Mouse (Mus musculus) hindbrain, embryonic 11.5 days (tissue): ENCODE results near the gene Lpp. TPM values are rescaled to one million over a fixed set of nuclear protein-coding genes. Genes with fewer than 3 reads are reported as not detected.
A peak's percentile ranks its signal among the peaks of the same experiment; 100 is the strongest.

Experiments
- ATAC-seq: fragments of 200-750 bp; cut with Nextera tagmentation; 2 replicates; pipeline ENCODE4 v1.8.0; 2017; ENCODE audit warnings: mild to moderate bottlenecking, moderate TSS enrichment, moderate library complexity; ENCODE audit not compliant: low FRiP score
- DNase-seq: peaks from one replicate; pipeline ENCODE4 v3.0.0-alpha.2; 2015; ENCODE audit warnings: low spot score
- H3K27ac ChIP-seq: fragments of 300-500 bp; sonication (generic); 2 replicates; pipeline ENCODE4 v1.5.1; 2014; ENCODE audit warnings: mild to moderate bottlenecking, low read depth, low read length
- H3K27me3 ChIP-seq: fragments of 300-500 bp; sonication (generic); 2 replicates; pipeline ENCODE4 v1.6.1; 2014; ENCODE audit warnings: mild to moderate bottlenecking, low read length, moderate library complexity, mixed read lengths; ENCODE audit not compliant: control insufficient read depth, insufficient read depth
- H3K36me3 ChIP-seq: fragments of 300-500 bp; sonication (generic); 2 replicates; pipeline ENCODE4 v1.6.1; 2014; ENCODE audit warnings: mild to moderate bottlenecking, low read length, moderate library complexity, mixed read lengths; ENCODE audit not compliant: control insufficient read depth, insufficient read depth
- H3K4me1 ChIP-seq: fragments of 300-500 bp; sonication (generic); replicated peaks from 2 replicates; pipeline ENCODE4 v1.6.1; 2014; ENCODE audit warnings: low read length, mixed read lengths; ENCODE audit not compliant: control insufficient read depth, insufficient read depth
- H3K4me2 ChIP-seq: fragments of 300-500 bp; sonication (generic); replicated peaks from 2 replicates; pipeline ENCODE4 v1.6.1; 2014; ENCODE audit warnings: mild to moderate bottlenecking, low read depth, low read length
- H3K4me3 ChIP-seq: fragments of 300-500 bp; sonication (generic); 2 replicates; pipeline ENCODE4 v1.5.1; 2014; ENCODE audit warnings: low read depth, low read length
- H3K9ac ChIP-seq: fragments of 300-500 bp; sonication (generic); 2 replicates; pipeline ENCODE4 v1.6.1; 2014; ENCODE audit warnings: low read depth, low read length
- H3K9me3 ChIP-seq: fragments of 300-500 bp; sonication (generic); 2 replicates; pipeline ENCODE4 v1.6.1; 2016; ENCODE audit warnings: low read length; ENCODE audit not compliant: control insufficient read depth
- WGBS: fragments of 180-500 bp; shearing (Covaris S2); extraction: QIAGEN DNeasy Blood & Tissue Kit; methylation state at CpG from one replicate; pipeline ENCODE4 v1.1.7; 2014; 5-methylcytosine and 5-hydroxymethylcytosine counted together
- polyA plus RNA-seq: library from polyadenylated mRNA; unstranded; fragments of >200 nt; fragmentation: Nextera tagmentation; extraction: Ambion mirVana; gene quantifications from 2 replicates; pipeline ENCODE4 v1.2.1, GENCODE M21; 2014

Gene Lpp
- polyA plus RNA-seq, 1 experiment from 2014 or later: 25.1 TPM

DNA sequence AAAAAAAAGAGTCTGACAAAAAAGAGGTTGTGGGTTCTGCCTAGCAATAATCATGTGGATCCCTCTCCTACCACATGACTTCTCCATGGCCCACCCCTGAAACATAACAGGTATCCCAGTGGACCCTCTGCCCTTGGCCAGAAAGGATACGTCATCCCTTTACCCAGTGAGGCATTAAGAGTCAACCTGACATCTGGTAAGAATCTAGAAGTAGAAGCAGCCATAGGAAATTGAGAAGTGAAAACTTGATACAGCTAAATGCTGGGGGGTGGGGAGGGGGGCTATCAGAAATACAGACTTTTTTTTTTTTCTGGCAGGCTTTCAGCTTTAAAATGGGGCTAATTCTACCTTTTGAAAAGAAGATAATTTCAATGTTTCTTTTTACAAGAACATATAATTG lies 445.7 kb downstream of the Lpp start:
- no peaks in the 10 kb centered on the region for H3K27me3 ChIP-seq
- no peak for DNase-seq
- WGBS: 82% methylated on average over 1 of the region's 1 CpGs

DNA sequence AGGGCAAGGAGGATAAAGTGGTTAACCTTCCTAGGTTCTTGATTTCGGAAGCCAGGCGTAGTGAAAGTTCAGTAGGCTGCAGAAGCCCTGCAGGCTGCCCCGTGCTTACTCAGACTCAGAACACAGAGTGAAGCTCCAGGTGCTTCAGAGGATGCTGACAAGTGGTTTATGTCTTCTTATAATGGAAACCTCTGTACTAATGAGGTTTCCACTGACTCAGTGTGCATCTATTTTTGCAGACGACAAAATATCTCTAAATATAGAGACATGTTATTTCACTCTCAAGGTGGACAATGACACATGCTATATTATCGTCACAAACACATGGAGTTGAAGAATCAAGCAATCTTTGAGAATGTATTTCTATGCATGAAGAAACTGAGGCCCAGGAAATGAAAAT lies 446.8 kb downstream of the Lpp start:
- no peaks in the 10 kb centered on the region for H3K9me3 ChIP-seq
- no peaks in the 10 kb centered on the region for H3K36me3 ChIP-seq
- no peaks in the 10 kb centered on the region for H3K4me1 ChIP-seq
- ATAC-seq: no peak
- no peak overlapping the region for H3K4me2 ChIP-seq
- H3K9ac ChIP-seq: no peak overlapping the region
- H3K4me3 ChIP-seq: no peak overlapping the region
- no peak overlapping the region for H3K27ac ChIP-seq
- no peak for DNase-seq
- WGBS: 91% methylated on average over 5 of the region's 5 CpGs
- H3K27me3 ChIP-seq: no peaks in the 10 kb centered on the region

More for the DNA sequence above, 445.7 kb downstream of the Lpp start:
- Histone ChIP-seq H3K4me3 (no peak overlapping the region), H3K36me3 (no peaks in the 10 kb centered on the region), H3K9me3 (no peaks in the 10 kb centered on the region), H3K4me1 (no peaks in the 10 kb centered on the region), H3K9ac (no peak overlapping the region), H3K27ac (no peak overlapping the region), H3K4me2 (no peak overlapping the region)
- no peak for ATAC-seq

DNA sequence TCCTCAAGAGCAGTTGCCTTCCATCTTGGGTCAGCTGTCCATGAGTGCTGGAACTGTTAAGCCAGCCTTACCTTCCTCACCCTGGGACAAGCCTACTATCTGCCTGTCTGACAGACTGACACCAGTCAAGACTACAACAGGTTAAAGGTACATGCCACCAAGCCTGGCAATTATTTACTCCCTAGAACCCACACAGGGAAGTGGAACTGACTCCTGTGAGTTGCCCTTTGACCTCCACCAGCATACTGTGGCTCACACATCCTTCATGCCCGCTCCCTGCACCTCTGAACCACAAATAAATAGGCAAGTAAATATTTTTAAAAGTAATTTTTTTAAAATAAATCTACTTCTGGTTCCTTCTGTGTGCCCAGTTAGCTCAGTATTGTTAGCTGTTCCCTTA lies 452.8 kb downstream of the Lpp start:
- DNase-seq: no peak
- Histone ChIP-seq H3K27ac (no peak overlapping the region), H3K4me3 (no peak overlapping the region), H3K27me3 (no peaks in the 10 kb centered on the region), H3K9ac (no peak overlapping the region), H3K36me3 (no peaks in the 10 kb centered on the region), H3K4me1 (no peaks in the 10 kb centered on the region), H3K9me3 (no peaks in the 10 kb centered on the region), H3K4me2 (no peak overlapping the region)
- ATAC-seq: no peak
- WGBS: 79% methylated on average over 1 of the region's 1 CpGs

- Histone ChIP-seq H3K9ac (no peak overlapping the region), H3K27me3 (no peaks in the 10 kb centered on the region), H3K4me2 (no peak overlapping the region), H3K36me3 (no peaks in the 10 kb centered on the region), H3K4me3 (no peak overlapping the region), H3K9me3 (no peaks in the 10 kb centered on the region), H3K27ac (no peak overlapping the region), H3K4me1 (no peaks in the 10 kb centered on the region)
- 90% methylated on average over 9 of the region's 9 CpGs for WGBS
- DNase-seq (no peak), ATAC-seq (no peak)
Observed at GRCm38 (mm10) chr16:24859509-24860140, 466.3 kb downstream of the Lpp start.

- Histone ChIP-seq H3K27me3 (no peaks in the 10 kb centered on the region), H3K27ac (no peak overlapping the region), H3K9ac (no peak overlapping the region), H3K36me3 (no peaks in the 10 kb centered on the region), H3K4me1 (no peaks in the 10 kb centered on the region), H3K9me3 (no peaks in the 10 kb centered on the region), H3K4me3 (no peak overlapping the region), H3K4me2 (no peak overlapping the region)
- DNase-seq: no peak
- WGBS: 90% methylated on average over 7 of the region's 7 CpGs
- ATAC-seq: no peak
Observed at GRCm38 (mm10) chr16:24860445-24860844, 467.1 kb downstream of the Lpp start.

DNA sequence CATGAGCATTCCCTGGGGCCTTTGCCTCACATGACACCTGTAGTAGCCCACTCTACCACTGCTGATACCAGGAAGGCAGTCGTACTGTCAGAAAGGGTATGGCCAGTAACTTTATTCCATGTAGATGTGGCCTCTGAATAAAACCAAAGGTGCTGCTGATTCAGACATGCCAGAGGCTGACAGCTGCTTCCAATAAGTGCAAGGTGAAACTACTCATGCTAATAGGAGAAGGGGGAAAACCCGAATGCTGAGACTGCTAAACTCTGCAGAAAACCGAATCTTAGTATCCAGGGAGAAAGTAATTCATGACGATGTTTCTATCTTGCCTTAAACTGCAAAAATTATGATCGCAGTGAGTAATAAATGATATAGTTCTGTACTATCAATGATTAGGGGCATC lies 468.1 kb downstream of the Lpp start:
- WGBS: 86% methylated on average over 5 of the region's 5 CpGs
- Histone ChIP-seq H3K27ac (no peak overlapping the region), H3K9ac (no peak overlapping the region), H3K9me3 (no peaks in the 10 kb centered on the region), H3K27me3 (no peaks in the 10 kb centered on the region), H3K4me3 (no peak overlapping the region), H3K4me2 (no peak overlapping the region), H3K36me3 (no peaks in the 10 kb centered on the region), H3K4me1 (no peaks in the 10 kb centered on the region)
- DNase-seq (no peak), ATAC-seq (no peak)

GRCm38 (mm10) chr16:24874235-24874634 lies 480.9 kb downstream of the Lpp start:
- Histone ChIP-seq H3K4me2 (no peak overlapping the region), H3K27ac (no peak overlapping the region), H3K4me1 (no peaks in the 10 kb centered on the region), H3K27me3 (no peaks in the 10 kb centered on the region), H3K9me3 (peaks cover 3% of the 10 kb centered on the region; the same call in 1 of the 2 replicates), H3K36me3 (no peaks in the 10 kb centered on the region), H3K4me3 (no peak overlapping the region), H3K9ac (no peak overlapping the region)
- ATAC-seq (no peak), DNase-seq (peak; percentile 21)
- WGBS: 84% methylated on average over 4 of the region's 4 CpGs

- H3K27ac ChIP-seq: no peak overlapping the region
- H3K27me3 ChIP-seq: no peaks in the 10 kb centered on the region
- DNase-seq (no peak), ATAC-seq (no peak)
- H3K4me2 ChIP-seq: no peak overlapping the region
- peaks cover 3% of the 10 kb centered on the region; the same call in 1 of the 2 replicates for H3K9me3 ChIP-seq
- WGBS: 33% methylated on average over 1 of the region's 1 CpGs
- no peak overlapping the region for H3K9ac ChIP-seq
- H3K4me3 ChIP-seq: no peak overlapping the region
- H3K36me3 ChIP-seq: no peaks in the 10 kb centered on the region
- H3K4me1 ChIP-seq: no peaks in the 10 kb centered on the region
Observed at GRCm38 (mm10) chr16:24875661-24876060, 482.4 kb downstream of the Lpp start.

GRCm38 (mm10) chr16:24878977-24879376 lies 485.7 kb downstream of the Lpp start:
- Histone ChIP-seq H3K9me3 (no peaks in the 10 kb centered on the region), H3K4me1 (no peaks in the 10 kb centered on the region; the same call in 1 of the 2 replicates), H3K4me3 (no peak overlapping the region), H3K9ac (no peak overlapping the region), H3K36me3 (no peaks in the 10 kb centered on the region), H3K27me3 (no peaks in the 10 kb centered on the region), H3K27ac (no peak overlapping the region), H3K4me2 (no peak overlapping the region)
- DNase-seq (no peak), ATAC-seq (no peak)
- WGBS: 85% methylated on average over 4 of the region's 4 CpGs
